Mouse (Mus musculus) left cerebral cortex, postnatal 4 days (tissue): ENCODE results near the gene Hoxa9. TPM values are rescaled to one million over a fixed set of nuclear protein-coding genes. Genes with fewer than 3 reads are reported as not detected.

Experiments used
- DNase-seq: peaks from one replicate; pipeline ENCODE4 v3.0.0-alpha.2; 2022
- intact Hi-C: fragments of 180-260 bp; cut with DNase I; formaldehyde crosslinking; loops from one replicate; pipeline ENCODE4 v1.15.1; 2025
- total RNA-seq, 2 experiments: library from RNA; stranded (reverse); gene quantifications; 2 replicates each; pipeline ENCODE4 v1.2.3; 2021

Hoxa9 gene
- total RNA-seq, 2 experiments from 2014 or later = not detected

DNA sequence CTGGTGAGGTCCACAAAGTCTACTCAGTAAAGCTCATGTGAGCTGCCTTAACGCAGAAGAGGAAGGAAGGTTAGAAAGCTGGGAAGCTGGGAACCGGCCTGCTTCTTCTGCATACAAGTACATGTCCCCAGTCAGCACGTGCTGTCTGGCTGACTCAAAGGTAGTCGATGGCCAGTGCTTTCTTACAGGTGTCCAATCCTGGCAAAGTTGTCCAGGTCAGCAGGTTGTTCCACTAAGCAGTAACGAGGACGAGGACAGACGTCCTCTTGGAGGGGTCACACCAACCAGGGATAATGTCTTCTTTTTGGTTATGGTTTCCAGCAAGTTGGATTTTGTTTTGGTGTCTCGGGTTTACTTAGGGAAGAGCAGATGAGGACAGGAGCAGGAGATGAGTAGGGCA is 41.0 kb downstream of the Hoxa9 start:
- intact Hi-C loops = loop anchor here (10.0 kb wide), 1 partner anchor 315 kb away; no protein-coding TSS in a partner anchor

DNA sequence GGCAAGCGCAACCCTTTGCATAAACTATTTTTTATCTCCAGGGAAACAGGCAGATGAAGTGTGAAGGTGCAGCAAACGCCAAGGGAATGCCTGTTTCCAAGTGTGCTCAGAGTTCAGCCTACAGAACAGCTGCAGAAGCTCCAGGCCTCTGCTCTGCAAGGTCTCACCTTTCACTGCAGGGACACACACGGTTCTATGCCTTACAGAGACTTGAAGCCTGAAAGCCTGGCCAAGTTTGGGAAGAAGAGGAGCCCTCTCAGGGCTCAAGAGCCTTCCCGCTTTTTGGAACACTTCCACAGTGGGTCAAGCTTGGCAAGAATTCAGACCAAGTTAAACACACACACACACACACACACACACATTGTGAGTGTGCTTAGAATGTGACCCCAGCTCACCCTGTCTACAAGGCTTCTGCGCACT is 41.7 kb downstream of the Hoxa9 start:
- intact Hi-C loops = no loop called here
- DNase-seq = no peak

More for the DNA sequence above, 41.0 kb downstream of the Hoxa9 start:
- DNase-seq = no peak

DNA sequence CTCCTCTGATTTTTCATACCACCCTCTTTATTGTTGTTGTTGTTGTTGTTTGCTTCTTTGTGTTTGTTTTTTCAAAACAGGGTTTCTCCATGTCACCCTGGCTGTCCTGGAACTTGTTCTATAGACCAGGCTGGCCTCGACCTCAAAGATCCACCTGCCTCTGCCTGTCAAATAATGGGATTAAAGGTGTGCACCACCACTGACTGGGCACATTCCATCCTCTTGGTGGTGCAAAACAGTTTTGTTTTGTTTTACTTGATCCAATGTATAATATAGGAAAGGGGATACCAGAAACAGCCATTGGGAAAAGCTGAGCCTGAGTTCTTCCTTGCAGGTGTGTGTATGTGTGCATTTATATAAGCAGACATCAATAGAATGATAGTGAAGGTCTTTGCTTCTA is 44.4 kb downstream of the Hoxa9 start:
- DNase-seq = no peak
- intact Hi-C loops = no loop called here

- intact Hi-C loops = no loop called here
- DNase-seq = no peak
Measured at GRCm38 (mm10) chr6:52185834-52186233, 45.1 kb downstream of the Hoxa9 start.

DNA sequence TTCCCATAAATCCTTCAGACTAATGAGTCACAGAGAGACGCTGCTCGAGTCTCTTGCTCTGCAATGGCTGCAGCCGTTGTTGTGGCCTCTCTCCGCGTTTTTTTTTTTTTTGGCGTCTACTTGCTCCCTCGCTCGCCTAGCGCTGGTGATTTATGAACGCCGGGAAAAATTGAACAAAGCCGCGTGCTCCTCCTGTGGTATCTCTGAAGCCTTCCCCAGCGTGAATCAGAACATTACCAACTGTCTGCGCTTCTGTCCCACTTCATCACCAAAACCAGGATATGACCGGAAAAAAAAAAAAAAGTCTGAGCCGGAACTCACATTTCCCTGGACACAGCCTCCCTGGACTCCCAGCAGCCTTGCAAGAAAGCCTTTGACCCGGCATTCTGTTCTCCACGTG is 45.7 kb downstream of the Hoxa9 start:
- DNase-seq = no peak
- intact Hi-C loops = no loop called here

DNA sequence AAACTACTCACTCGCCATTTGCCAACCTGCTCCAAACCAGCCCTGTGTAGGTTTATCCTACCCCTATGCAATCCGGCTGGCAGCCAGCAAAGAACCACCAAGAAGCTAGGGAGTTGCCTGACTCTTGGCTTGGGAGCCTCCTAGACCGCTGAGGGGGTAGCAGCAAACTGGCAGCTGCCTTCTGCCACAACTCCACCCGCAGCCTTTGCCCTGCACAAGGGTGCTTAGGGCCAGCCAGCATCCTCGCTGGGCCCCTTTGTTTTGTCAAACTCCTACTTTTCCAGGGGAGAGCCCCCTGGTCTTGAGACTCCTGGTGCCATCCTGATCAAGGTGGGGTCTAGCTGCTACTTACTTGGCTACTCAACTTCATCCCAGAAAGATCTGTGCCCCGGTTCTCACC is 46.2 kb downstream of the Hoxa9 start:
- intact Hi-C loops = no loop called here
- DNase-seq = no peak

DNA sequence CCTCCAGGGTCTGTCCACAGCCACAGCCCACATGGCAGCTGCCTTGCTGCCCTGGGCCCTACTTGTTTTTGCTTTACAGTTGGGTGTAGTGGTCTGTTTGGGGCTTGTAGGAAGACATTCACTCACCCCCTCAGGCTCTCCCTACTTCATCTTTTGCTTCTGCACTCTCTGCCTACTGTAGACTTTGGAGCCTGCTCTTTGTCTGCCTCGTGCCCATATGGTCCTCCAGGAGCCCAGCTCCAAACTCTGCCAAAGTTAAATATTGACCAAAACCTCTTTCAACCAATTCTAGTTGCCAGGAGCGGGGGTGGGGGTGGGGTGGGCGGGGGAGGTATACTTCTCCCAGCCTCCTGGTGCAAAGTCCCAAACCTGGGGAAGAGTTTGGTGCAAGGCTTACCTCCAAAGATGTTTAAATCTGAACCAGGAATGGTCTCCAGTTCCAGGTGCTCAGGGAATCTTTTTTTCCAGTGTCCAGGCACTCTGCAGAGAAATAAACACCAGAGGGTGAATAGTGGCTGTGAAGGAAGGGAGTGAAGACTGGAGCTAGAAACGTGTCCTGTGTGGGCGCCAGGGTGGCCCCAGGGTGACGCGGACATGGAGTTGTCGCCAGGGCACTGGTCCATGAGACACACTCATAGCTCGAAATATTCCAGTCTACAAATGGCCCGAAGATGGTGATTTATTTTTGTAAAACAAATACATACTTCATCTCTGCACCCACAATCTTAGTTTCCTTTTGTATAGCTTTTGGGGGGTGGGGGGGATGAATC is 47.4 kb downstream of the Hoxa9 start:
- intact Hi-C loops = no loop called here

GRCm38 (mm10) chr6:52182793-52183192 is 48.1 kb downstream of the Hoxa9 start:
- DNase-seq = no peak
- intact Hi-C loops = no loop called here

More for the DNA sequence above, 47.4 kb downstream of the Hoxa9 start:
- DNase-seq = no peak

DNA sequence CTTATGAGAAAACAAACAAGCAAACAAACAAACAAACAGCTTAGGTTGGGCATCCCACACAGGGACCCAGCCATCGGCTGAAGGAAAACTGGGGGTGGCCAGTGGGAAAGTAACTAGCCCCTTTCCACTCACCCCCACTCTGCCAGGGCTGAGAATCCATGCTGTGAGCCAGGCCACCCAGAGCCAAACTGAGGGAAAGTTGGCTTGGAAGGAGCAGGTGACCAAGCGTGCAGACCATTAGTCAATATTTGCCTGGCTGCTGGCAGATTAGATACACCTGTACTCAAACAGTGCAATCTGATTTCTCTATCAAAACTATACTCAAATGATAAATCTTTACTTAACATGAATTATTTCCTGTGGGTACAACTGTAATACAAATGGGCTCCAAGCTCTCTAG is 48.9 kb downstream of the Hoxa9 start:
- DNase-seq = no peak
- intact Hi-C loops = no loop called here

GRCm38 (mm10) chr6:52180726-52181125 is 50.2 kb downstream of the Hoxa9 start:
- no peak for DNase-seq
- intact Hi-C loops = no loop called here

- no peak for DNase-seq
- intact Hi-C loops = no loop called here
Measured at GRCm38 (mm10) chr6:52180213-52180710, 50.6 kb downstream of the Hoxa9 start.

GRCm38 (mm10) chr6:52179690-52180089 is 51.2 kb downstream of the Hoxa9 start:
- intact Hi-C loops = no loop called here
- DNase-seq = no peak

- intact Hi-C loops = no loop called here
- no peak for DNase-seq
Measured at GRCm38 (mm10) chr6:52178918-52179665, 51.8 kb downstream of the Hoxa9 start.

DNA sequence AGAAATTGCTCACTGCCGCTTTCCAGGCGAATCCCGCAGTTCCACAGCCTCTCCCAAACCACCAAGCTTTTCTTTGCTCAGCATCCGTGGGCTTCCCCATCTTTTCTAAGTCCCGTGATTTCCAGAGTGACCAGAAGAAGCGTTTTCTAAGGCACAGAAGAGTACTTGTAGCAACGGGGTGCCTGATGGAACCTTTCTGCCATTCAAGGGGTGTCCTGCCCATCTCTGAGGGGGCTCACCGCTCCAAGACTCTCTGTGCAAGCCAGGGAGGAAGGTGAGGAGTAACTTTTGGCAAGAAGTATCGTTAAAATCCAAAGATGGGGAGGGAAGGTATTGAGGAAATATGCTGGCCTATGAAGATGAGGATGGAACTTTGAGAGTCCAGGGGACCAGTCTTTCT is 53.1 kb downstream of the Hoxa9 start:
- intact Hi-C loops = no loop called here
- DNase-seq = no peak

DNA sequence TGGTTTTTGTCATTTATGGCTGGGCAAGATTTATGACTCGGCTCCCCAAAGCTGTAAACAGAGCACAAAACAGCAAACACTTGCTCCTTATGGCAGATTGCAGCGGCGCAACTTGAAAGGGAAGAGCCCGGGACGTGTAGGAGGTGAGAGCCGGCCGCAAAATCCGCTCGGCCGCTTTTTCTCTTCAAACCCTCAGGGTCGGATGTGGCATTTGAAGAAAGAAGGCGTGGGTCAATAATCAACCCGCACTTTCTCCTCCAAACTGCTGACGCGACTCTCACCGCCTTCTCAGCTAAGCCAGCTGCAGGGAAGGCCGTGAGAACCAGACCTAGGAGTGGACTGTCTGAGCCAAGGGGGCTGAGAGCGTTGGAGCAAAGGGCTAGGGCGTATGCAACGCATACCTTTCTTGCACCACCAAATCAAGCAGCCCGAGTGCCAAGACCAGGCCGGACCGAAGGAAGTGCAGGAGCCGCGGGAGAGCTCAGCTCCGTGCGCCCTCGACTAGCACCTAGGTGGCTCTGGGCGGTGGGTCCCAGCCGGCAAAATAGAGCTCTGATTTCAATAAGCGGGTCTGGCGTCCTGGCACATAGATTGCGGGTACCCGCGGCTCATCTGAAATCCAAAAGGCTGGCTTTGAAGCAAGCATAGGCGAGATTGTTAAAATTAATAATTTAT is 53.7 kb downstream of the Hoxa9 start, which contains the start of gene 5730596B20Rik:
Gene 5730596B20Rik (plus strand): TSS at position 438 of the 675 bp plus-strand sequence.
- DNase-seq = no peak
- intact Hi-C loops = no loop called here

DNA sequence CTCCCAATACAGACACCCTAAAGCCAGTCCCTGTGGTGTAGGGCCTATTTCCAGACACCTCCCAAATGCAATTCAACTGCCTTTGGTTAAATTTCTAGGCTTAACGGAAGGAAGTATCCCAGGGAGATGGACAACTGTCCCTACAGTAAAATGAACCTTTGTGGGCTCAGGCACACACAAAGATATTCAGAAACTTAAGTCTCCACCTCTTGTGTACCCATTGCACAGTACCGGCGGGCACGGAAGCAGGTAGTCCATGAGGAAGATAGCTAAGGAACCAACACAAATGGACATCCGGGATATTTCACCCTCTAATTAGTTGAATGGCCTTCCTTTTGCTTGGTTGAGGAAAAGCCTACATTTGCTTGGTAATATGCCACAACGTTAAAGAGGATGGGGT is 54.5 kb downstream of the Hoxa9 start:
- intact Hi-C loops = no loop called here

GRCm38 (mm10) chr6:52175864-52176263 is 55.0 kb downstream of the Hoxa9 start:
- intact Hi-C loops = no loop called here
- DNase-seq = no peak

More for the DNA sequence above, 54.5 kb downstream of the Hoxa9 start:
- no peak for DNase-seq

DNA sequence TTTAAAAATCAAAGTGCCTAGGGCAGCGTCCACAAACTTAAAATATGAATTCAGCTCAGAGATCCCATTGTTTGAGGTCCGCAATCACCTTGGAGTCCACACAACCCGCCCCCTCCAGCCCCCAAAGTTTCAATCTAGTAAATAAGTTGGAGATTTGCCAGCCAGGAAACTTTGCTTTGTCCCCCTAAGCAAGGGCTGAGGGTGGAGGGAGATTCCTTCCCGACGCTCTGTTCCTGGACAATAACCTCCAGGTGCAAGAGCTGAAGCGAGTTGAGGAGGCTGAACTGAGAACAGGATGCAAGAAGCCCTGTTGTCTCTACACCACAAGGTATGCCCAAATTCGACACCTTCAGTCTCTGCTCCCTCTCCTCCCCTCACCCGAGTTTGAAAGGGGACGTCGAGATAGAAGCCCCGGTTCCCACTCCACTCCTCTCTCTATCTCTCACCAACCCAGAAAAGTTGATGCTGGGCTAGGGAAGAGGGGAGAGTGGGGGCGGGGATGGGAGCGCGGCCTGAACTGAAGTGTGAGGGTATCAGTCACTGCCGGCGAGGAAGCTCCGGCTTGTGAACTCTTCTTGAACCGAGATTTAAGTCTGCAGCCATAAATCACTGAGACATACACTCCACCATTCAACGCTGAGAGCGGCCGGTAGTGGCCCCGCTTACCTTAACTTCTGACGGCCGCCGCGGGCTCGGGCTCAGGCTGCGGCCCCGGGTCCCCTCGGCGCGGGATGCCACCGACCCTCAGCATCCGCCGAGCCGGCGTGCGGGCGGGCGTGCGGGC is 55.7 kb downstream of the Hoxa9 start:
- intact Hi-C loops = no loop called here
- DNase-seq = no peak

DNA sequence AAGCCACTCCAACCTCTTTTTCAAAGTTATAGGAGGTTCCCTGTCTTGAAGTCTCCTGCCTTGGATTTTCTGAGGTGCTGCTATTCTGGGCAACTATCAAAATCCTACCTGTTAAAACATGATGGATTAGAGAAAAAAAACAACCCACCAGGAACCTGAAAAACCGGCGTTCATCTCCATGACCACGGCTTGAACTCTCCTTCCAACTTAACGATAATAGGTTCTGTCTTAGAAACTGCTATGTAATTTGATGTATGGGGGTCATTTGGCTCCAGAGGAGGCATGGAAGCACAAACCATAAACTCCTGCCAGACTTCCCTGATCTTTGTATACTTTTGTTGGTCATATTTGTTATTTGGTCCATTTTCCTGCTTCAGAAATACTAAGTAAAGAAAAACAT is 57.2 kb downstream of the Hoxa9 start:
- intact Hi-C loops = no loop called here
- DNase-seq = no peak
